Mouse (Mus musculus) CH12.LX (cell line): Measurements from ENCODE around the gene Pigt.

Experiments
- CTCF ChIP-seq, 2 experiments: IDR thresholded peaks in 1 of 2; conservative IDR thresholded peaks in 1 of 2; 2 replicates each; pipeline ENCODE4 v1.5.1; 2011 to 2012; ENCODE audit warnings: low read depth in 2 of 2, low read length in 2 of 2, improper control_type of control experiment in 1 of 2, inconsistent platforms in 1 of 2, mild to moderate bottlenecking in 1 of 2, moderate library complexity in 1 of 2
- POLR2A ChIP-seq: IDR thresholded peaks from 2 replicates; pipeline ENCODE4 v1.6.1; 2011; ENCODE audit warnings: low read depth, mild to moderate bottlenecking, improper control_type of control experiment, low read length
- RCOR1 ChIP-seq: conservative IDR thresholded peaks from 2 replicates; pipeline ENCODE4 v1.6.1; 2012; ENCODE audit warnings: low read depth, mild to moderate bottlenecking, inconsistent platforms, low read length, improper control_type of control experiment
- TBP ChIP-seq: conservative IDR thresholded peaks from 2 replicates; pipeline ENCODE4 v1.6.1; 2011; ENCODE audit warnings: low read depth, low read length, improper control_type of control experiment
- TCF12 ChIP-seq: IDR thresholded peaks from 2 replicates; pipeline ENCODE4 v1.6.1; 2014; ENCODE audit warnings: low read depth, mild to moderate bottlenecking, inconsistent platforms, low read length, improper control_type of control experiment

- TF ChIP-seq CTCF (conservative IDR thresholded peaks at IDR 0.05 in 1 of 2, IDR thresholded peaks at IDR 0.05 in 1 of 2; ENCODE audit: low read depth in 2 of 2, low read length in 2 of 2) (no peak), RCOR1 (no peak), TCF12 (no peak), TBP (no peak), POLR2A (no peak)
Observed at GRCm38 (mm10) chr2:164494126-164494525, 3.2 kb upstream of the Pigt start.
